Mouse (Mus musculus): ENCODE measurements around the gene Tbc1d22a. TPM values are rescaled to one million over a fixed set of nuclear protein-coding genes. Genes with fewer than 3 reads are reported as not detected.

The Tbc1d22a gene
- polyA plus RNA-seq, 1 experiment from 2014 or later = 12.5 TPM

DNA sequence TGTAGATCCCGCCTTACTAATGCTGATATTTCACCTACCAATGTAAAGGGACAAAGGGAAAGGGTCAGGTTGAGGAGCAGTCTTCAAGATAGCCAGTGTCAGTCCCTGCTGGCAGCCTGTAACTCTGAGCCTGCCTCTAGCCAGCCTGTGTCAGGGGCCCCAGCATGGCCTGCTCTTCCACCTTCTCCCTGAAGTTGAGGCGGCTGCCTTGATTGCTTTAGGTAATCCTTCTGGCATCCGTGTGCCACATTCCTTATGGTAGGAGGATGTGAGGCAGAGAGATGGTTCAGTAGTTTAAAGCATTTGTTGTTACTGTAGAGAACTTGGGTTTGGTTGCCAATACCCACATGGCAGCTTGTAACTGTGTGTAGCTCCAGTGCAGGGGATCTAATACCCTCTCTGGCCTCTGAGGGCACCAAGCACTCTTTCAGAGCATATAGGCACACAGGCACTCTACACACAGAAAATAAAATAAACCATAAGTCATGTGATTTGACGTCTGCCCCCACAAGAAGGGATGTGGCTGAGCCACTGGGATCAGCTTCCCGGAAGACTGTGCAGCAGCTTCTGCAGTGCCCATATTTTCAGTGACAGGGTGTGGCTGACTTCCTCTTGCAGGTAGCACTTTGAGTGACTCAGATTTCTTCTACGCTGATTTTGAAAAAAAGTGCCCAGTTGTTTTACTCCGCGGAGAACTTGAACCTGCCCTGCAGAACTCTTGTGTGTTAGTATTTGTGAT, 128.5 kb downstream of the Tbc1d22a start:
- Histone ChIP-seq H3K4me3 (ENCODE audit: low read length) (no peak overlapping the region), H3K36me3 (ENCODE audit: control insufficient read depth, insufficient read depth, low read length) (no peaks in the 10 kb centered on the region), H3K27ac (ENCODE audit: low read length) (no peak overlapping the region), H3K27me3 (replicated peaks; ENCODE audit: control insufficient read depth, insufficient read depth, low read length) (no peaks in the 10 kb centered on the region), H3K4me2 (ENCODE audit: low read depth, low read length) (no peak overlapping the region), H3K9ac (ENCODE audit: low read depth, low read length) (no peak overlapping the region), H3K4me1 (ENCODE audit: control insufficient read depth, insufficient read depth, low read length) (peaks cover 7% of the 10 kb centered on the region; the same call in 1 of the 2 replicates), H3K9me3 (ENCODE audit: control insufficient read depth, low read length) (no peaks in the 10 kb centered on the region)
- ATAC-seq = peak; percentile 42; the same call in 1 of the 2 replicates
- 60% methylated on average over 8 of the region's 8 CpGs for WGBS

DNA sequence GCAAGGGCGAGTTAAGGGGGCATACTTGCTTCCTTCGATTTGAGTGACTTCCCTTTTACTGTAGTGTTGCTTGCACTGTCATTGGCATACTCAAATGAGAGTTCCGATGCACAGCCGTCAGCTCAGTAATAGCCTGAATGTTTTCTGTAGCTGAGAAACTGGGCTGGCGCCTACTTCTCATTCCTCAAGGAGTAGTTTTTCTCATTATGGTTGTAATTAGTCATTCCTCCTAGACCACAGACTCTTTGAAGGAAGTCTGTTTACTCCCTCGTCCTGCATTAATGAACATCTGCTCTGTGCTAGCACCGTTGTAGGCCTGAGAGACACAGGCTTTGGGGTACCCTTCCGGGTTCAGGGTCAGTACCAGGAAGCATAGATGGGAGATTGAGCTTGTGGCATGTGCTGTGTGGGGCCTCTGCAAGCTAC, 130.7 kb downstream of the Tbc1d22a start:
- WGBS = 72% methylated on average over 8 of the region's 8 CpGs
- no peak for ATAC-seq

DNA sequence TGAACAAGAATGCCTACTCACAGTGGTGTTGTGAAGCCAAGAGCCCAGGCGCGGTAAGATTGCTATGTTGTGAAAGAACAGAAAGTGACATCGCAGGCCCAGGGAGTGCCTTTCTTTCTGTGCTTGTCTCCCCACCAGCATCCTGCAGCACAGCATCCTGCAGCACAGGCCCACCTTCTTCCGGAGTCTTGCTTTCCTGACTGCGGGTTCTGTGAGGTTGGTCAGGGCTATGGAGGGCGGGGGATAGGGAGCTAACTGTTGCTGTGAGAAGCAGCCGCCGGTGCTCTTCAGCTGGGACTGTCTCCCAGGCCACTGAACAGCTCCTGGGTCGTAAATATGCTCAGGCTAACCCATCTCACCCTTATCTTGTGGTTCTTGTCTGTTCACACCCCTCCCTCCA, 131.6 kb downstream of the Tbc1d22a start:
- Histone ChIP-seq H3K4me1 (ENCODE audit: control insufficient read depth, insufficient read depth, low read length) (peaks cover 7% of the 10 kb centered on the region; the same call in 1 of the 2 replicates), H3K4me3 (ENCODE audit: low read length) (no peak overlapping the region), H3K9me3 (ENCODE audit: control insufficient read depth, low read length) (no peaks in the 10 kb centered on the region), H3K27me3 (replicated peaks; ENCODE audit: control insufficient read depth, insufficient read depth, low read length) (no peaks in the 10 kb centered on the region), H3K36me3 (ENCODE audit: control insufficient read depth, insufficient read depth, low read length) (no peaks in the 10 kb centered on the region), H3K9ac (ENCODE audit: low read depth, low read length) (no peak overlapping the region), H3K27ac (ENCODE audit: low read length) (no peak overlapping the region), H3K4me2 (ENCODE audit: low read depth, low read length) (no peak overlapping the region)
- ATAC-seq = no peak
- 59% methylated on average over 9 of the region's 9 CpGs for WGBS

More for the DNA sequence above, 130.7 kb downstream of the Tbc1d22a start:
- Histone ChIP-seq H3K27ac (ENCODE audit: low read length) (no peak overlapping the region), H3K36me3 (ENCODE audit: control insufficient read depth, insufficient read depth, low read length) (no peaks in the 10 kb centered on the region), H3K4me2 (ENCODE audit: low read depth, low read length) (no peak overlapping the region), H3K9ac (ENCODE audit: low read depth, low read length) (no peak overlapping the region), H3K9me3 (ENCODE audit: control insufficient read depth, low read length) (no peaks in the 10 kb centered on the region), H3K4me3 (ENCODE audit: low read length) (no peak overlapping the region), H3K27me3 (replicated peaks; ENCODE audit: control insufficient read depth, insufficient read depth, low read length) (no peaks in the 10 kb centered on the region), H3K4me1 (ENCODE audit: control insufficient read depth, insufficient read depth, low read length) (peaks cover 7% of the 10 kb centered on the region; the same call in 1 of the 2 replicates)

DNA sequence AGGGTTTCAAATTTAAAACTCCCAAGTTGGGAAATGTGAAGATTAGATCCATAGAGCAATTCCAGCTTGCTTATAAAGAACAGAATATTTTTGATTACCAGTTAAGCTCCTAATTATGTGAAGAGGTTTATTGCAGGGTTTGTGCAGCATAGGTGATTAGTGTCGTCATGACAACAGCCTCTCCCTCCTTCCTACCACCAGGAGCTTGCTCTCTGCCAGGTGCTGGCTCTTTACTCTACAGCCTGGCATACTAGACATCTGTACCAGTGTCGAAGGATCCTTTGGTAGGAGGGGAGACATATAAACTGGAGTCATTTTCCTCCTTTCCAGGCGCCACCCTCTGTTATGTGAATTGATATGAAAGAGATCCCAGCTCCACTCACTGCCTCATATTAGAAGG, 132.3 kb downstream of the Tbc1d22a start:
- WGBS = 80% methylated on average over 3 of the region's 3 CpGs
- peaks cover 7% of the 10 kb centered on the region; the same call in 1 of the 2 replicates for H3K4me1 ChIP-seq (ENCODE audit: control insufficient read depth, insufficient read depth, low read length)

DNA sequence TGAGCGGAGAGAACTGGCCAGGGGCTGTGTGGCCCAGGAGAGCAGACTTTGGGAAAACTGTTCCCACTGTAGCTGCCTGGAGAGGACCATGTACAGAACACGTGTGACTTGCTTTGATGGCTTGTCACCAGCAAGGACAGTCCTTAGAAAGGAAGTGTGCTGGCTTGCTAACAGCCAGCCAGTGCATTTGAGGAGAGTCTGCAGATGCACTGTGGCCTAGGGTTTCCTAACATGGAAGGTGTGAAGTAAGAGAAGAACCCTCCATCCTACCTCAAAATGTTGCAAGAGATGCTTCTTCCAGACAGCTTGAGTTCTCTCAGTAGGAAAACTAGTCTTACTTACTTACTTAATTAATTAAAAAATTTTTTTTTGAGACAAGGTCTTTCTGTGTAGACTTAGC, 140.7 kb downstream of the Tbc1d22a start:
- no peaks in the 10 kb centered on the region for H3K27me3 ChIP-seq (replicated peaks; ENCODE audit: control insufficient read depth, insufficient read depth, low read length)
- no peaks in the 10 kb centered on the region for H3K9me3 ChIP-seq (ENCODE audit: control insufficient read depth, low read length)
- H3K36me3 ChIP-seq (ENCODE audit: control insufficient read depth, insufficient read depth, low read length) = no peaks in the 10 kb centered on the region
- H3K9ac ChIP-seq (ENCODE audit: low read depth, low read length) = no peak overlapping the region
- no peak overlapping the region for H3K4me3 ChIP-seq (ENCODE audit: low read length)
- no peak overlapping the region for H3K4me2 ChIP-seq (ENCODE audit: low read depth, low read length)
- no peak for ATAC-seq
- 81% methylated on average over 2 of the region's 2 CpGs for WGBS
- no peak overlapping the region for H3K27ac ChIP-seq (ENCODE audit: low read length)
- H3K4me1 ChIP-seq (ENCODE audit: control insufficient read depth, insufficient read depth, low read length) = no peaks in the 10 kb centered on the region

More for the DNA sequence above, 132.3 kb downstream of the Tbc1d22a start:
- ATAC-seq = no peak
- H3K4me2 ChIP-seq (ENCODE audit: low read depth, low read length) = no peak overlapping the region
- H3K4me3 ChIP-seq (ENCODE audit: low read length) = no peak overlapping the region
- no peaks in the 10 kb centered on the region for H3K36me3 ChIP-seq (ENCODE audit: control insufficient read depth, insufficient read depth, low read length)
- H3K9me3 ChIP-seq (ENCODE audit: control insufficient read depth, low read length) = no peaks in the 10 kb centered on the region
- no peak overlapping the region for H3K27ac ChIP-seq (ENCODE audit: low read length)
- no peaks in the 10 kb centered on the region for H3K27me3 ChIP-seq (replicated peaks; ENCODE audit: control insufficient read depth, insufficient read depth, low read length)
- no peak overlapping the region for H3K9ac ChIP-seq (ENCODE audit: low read depth, low read length)

DNA sequence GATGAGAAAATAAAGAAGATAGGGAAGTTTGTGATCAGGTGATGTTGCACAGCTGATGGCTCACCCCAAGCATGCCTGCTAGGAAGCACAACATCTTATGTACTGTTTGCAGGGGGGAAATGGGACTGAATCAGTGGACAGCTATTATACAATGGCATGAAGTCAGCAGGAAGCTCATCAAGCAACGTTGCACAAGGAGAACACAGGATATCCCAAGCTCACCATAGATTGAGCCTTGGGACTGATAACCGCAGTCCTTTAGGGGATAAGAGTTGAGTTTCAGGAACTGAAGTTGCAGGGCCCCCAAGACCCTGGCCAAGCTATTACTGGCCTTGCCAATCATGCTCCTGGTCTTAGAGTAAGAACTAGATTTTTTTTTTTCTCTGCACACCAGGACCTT, 141.6 kb downstream of the Tbc1d22a start:
- H3K4me1 ChIP-seq (ENCODE audit: control insufficient read depth, insufficient read depth, low read length) = no peaks in the 10 kb centered on the region
- no peaks in the 10 kb centered on the region for H3K27me3 ChIP-seq (replicated peaks; ENCODE audit: control insufficient read depth, insufficient read depth, low read length)
- H3K36me3 ChIP-seq (ENCODE audit: control insufficient read depth, insufficient read depth, low read length) = no peaks in the 10 kb centered on the region
- H3K9me3 ChIP-seq (ENCODE audit: control insufficient read depth, low read length) = no peaks in the 10 kb centered on the region
- H3K4me3 ChIP-seq (ENCODE audit: low read length) = no peak overlapping the region
- ATAC-seq = no peak
- H3K9ac ChIP-seq (ENCODE audit: low read depth, low read length) = no peak overlapping the region
- 86% methylated on average over 2 of the region's 2 CpGs for WGBS
- H3K27ac ChIP-seq (ENCODE audit: low read length) = no peak overlapping the region
- no peak overlapping the region for H3K4me2 ChIP-seq (ENCODE audit: low read depth, low read length)

DNA sequence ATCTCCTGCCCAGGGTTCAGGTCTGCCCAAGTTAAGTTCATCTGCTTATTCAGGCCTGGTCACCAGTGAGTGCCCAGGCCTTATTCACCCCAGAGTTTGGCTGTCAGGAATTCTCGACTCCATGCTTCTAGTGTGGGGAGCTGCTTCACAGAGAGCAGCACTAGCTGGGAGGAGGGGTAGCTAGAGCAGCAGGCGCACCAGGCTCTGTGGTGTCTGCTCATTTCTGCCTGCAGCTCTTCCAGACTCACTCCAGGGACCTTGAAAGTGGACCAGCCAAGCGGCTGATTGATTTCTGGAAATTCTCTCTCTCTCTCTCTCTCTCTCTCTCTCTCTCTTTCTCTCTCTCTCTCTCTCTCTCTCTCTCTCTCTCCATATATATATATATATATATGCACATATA, 146.1 kb downstream of the Tbc1d22a start:
- WGBS = 53% methylated on average over 3 of the region's 3 CpGs
- Histone ChIP-seq H3K9ac (ENCODE audit: low read depth, low read length) (no peak overlapping the region), H3K36me3 (ENCODE audit: control insufficient read depth, insufficient read depth, low read length) (no peaks in the 10 kb centered on the region), H3K9me3 (ENCODE audit: control insufficient read depth, low read length) (no peaks in the 10 kb centered on the region), H3K4me3 (ENCODE audit: low read length) (no peak overlapping the region), H3K27me3 (replicated peaks; ENCODE audit: control insufficient read depth, insufficient read depth, low read length) (no peaks in the 10 kb centered on the region), H3K27ac (ENCODE audit: low read length) (no peak overlapping the region), H3K4me2 (ENCODE audit: low read depth, low read length) (no peak overlapping the region), H3K4me1 (ENCODE audit: control insufficient read depth, insufficient read depth, low read length) (no peaks in the 10 kb centered on the region)
- no peak for ATAC-seq

DNA sequence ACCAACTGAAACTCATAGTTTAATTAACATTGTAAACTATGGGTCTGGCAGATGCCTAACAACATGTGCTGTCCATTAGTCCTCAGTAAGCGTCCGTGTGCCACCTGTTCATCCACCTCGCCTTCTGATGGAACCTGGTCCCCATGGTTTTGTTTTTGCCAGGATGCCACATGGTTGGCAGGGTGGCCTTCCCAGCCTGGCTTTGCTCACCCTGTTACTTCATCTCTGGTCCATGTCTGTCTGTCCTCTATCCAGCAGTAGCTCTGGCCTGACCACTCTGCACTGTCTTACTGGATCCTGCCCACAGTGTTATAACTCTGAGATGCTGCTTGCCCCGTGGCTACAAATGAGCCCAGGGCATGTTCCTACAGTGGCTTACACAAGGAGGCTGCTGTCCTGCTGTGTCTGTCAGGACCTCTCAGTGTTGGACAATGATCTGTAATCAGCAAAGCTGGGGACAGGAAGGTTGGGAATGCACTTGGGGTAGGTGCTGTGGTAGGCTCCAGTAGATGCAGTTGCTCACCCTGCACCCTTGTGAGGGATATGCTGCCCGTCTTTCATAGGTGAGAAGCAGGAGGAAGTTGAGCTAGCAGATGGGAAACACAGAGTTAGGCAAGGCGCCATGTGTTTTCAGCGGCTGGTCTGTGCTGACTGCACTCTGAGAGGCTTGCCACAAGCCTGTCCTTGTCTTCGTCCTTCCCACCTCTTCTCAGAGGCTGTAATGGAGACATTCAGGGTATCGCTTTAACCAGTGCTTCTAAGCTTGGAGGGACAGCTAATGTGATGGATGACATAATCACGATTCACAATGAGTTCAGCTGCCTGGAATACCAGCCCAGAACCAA, 148.3 kb downstream of the Tbc1d22a start:
- Histone ChIP-seq H3K9me3 (ENCODE audit: control insufficient read depth, low read length) (no peaks in the 10 kb centered on the region), H3K4me3 (ENCODE audit: low read length) (no peak overlapping the region), H3K4me2 (ENCODE audit: low read depth, low read length) (no peak overlapping the region), H3K36me3 (ENCODE audit: control insufficient read depth, insufficient read depth, low read length) (no peaks in the 10 kb centered on the region), H3K27ac (ENCODE audit: low read length) (no peak overlapping the region), H3K9ac (ENCODE audit: low read depth, low read length) (no peak overlapping the region), H3K4me1 (ENCODE audit: control insufficient read depth, insufficient read depth, low read length) (no peaks in the 10 kb centered on the region), H3K27me3 (replicated peaks; ENCODE audit: control insufficient read depth, insufficient read depth, low read length) (no peaks in the 10 kb centered on the region)
- 81% methylated on average over 10 of the region's 10 CpGs for WGBS
- no peak for ATAC-seq

DNA sequence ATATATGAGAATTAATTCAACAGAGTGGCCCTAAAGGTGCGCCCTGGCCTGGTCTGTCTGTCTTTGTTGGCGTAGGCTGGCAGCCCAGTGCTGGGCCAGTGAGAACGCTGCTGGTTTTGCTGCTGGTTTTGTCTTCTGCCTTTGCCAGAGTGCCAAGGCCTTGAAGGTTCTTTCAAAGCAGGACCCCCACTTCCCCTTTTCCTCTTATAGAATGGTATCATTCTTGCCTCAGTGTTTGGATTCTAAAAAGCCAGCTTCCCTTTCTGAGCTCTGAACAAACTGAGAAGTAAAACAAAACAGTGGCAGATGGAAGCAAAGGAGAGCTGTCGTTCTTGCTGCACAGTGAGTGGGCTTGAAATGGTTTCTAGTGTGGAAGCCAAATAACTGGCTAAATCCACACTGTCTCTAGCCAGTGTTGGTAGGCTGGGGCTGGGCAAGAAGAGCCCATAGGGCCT, 149.6 kb downstream of the Tbc1d22a start:
- Histone ChIP-seq H3K9ac (ENCODE audit: low read depth, low read length) (no peak overlapping the region), H3K27me3 (replicated peaks; ENCODE audit: control insufficient read depth, insufficient read depth, low read length) (no peaks in the 10 kb centered on the region), H3K4me2 (ENCODE audit: low read depth, low read length) (no peak overlapping the region), H3K36me3 (ENCODE audit: control insufficient read depth, insufficient read depth, low read length) (no peaks in the 10 kb centered on the region), H3K9me3 (ENCODE audit: control insufficient read depth, low read length) (no peaks in the 10 kb centered on the region), H3K4me1 (ENCODE audit: control insufficient read depth, insufficient read depth, low read length) (no peaks in the 10 kb centered on the region), H3K27ac (ENCODE audit: low read length) (no peak overlapping the region), H3K4me3 (ENCODE audit: low read length) (no peak overlapping the region)
- 84% methylated on average over 4 of the region's 4 CpGs for WGBS
- ATAC-seq = no peak
